Mouse (Mus musculus) frontal cortex, postnatal 25 days (tissue): Measurements from ENCODE around the gene Cep83.
A peak's percentile ranks its signal among the peaks of the same experiment; 100 is the strongest.

Experiments
- DNase-seq, 2 experiments: peaks; one replicate each; pipeline ENCODE4 v3.0.0; 2022; ENCODE audit warnings: low spot score in 2 of 2

Cep83 gene

GRCm38 (mm10) chr10:94826436-94826835, 138.0 kb downstream of the Cep83 start:
- DNase-seq, result no peak

- DNase-seq, result no peak
Measured at GRCm38 (mm10) chr10:94827325-94827724, 138.9 kb downstream of the Cep83 start.

GRCm38 (mm10) chr10:94827890-94828733, 139.7 kb downstream of the Cep83 start:
- DNase-seq, result no peak

GRCm38 (mm10) chr10:94828734-94829230, 140.3 kb downstream of the Cep83 start:
- DNase-seq, result no peak

- peak; percentile 83 to 86 for DNase-seq
Measured at GRCm38 (mm10) chr10:94829407-94829806, 141.0 kb downstream of the Cep83 start.

GRCm38 (mm10) chr10:94835874-94836273, 147.4 kb downstream of the Cep83 start:
- no peak for DNase-seq
